Mouse (Mus musculus) cerebellum, postnatal 25 days (tissue): ENCODE measurements around the gene Usp31.

Experiments
- DNase-seq, 2 experiments: peaks; one replicate each; pipeline ENCODE4 v3.0.0; 2021; ENCODE audit warnings: mixed read lengths in 2 of 2

The Usp31 gene

DNA sequence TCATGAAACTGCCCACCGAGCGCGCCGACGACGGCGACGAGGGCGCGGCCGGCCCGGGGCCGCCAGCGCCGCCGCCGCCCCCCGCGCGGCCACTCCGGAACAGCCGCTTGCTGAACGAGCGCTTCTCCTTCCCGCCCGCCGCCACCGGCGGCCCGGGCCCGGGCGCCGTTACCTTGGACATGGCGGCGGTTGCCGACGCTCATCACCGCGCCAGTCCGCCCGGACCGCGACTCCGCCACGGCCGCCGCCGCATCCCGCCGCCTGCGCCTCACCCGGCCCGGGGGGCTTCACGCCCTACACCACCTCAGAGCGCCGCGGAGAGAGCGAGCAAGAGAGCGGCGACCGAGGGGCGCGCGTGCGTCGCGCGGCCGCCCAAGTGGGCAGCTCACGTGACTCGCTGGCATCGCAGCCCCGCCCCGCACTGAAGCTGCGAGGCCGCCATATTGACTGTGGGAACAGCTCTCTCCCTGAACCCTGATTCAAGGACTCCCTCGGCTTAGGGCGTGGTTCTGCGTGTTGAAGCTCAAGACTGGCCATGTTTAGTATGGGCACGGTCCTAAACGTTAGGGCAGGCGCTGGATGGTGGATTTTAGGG, at the start of gene Usp31:
Gene Usp31, minus strand, starts transcription at position 181 of the 595 bp plus-strand sequence.
- DNase-seq: peak; percentile 96 to 97

DNA sequence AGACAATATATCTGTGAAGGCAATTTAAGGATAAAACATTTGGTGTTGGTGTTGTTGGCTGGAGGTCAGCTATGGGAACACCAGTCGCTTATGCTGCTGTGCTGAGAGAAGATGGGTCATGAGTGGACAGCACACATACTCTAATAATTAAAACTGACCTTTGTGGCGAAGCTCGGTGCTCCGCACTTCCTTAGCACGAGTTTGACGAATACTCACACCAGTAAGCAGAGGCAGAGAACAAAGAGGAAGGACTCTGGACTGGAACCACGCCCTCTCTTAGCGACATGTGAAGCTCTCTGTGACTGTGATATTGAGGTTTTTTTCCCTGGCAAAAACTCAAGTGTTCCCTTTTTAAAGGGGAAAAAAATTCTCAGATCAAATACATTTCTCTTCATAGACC, 47.7 kb upstream of the Usp31 start:
- DNase-seq: no peak

DNA sequence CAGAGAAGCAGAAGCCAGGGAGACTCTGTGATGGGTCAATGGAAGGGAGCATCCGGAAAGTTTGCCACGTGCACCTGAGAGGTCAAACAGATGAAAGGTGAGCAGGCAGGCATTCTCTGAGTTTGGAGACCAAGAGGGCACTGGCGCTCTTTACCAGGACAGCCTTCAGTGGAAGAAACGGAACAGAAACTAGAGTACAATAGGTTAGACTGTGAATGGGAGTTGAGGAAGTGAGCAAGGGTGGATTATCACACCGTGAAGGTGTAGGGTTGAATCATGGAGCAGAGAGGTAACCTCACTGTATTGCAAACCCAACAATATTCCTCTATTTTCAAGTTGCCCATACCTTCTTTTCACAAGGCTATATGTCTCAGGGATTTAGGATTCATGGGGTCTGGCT, 43.2 kb upstream of the Usp31 start:
- no peak for DNase-seq

DNA sequence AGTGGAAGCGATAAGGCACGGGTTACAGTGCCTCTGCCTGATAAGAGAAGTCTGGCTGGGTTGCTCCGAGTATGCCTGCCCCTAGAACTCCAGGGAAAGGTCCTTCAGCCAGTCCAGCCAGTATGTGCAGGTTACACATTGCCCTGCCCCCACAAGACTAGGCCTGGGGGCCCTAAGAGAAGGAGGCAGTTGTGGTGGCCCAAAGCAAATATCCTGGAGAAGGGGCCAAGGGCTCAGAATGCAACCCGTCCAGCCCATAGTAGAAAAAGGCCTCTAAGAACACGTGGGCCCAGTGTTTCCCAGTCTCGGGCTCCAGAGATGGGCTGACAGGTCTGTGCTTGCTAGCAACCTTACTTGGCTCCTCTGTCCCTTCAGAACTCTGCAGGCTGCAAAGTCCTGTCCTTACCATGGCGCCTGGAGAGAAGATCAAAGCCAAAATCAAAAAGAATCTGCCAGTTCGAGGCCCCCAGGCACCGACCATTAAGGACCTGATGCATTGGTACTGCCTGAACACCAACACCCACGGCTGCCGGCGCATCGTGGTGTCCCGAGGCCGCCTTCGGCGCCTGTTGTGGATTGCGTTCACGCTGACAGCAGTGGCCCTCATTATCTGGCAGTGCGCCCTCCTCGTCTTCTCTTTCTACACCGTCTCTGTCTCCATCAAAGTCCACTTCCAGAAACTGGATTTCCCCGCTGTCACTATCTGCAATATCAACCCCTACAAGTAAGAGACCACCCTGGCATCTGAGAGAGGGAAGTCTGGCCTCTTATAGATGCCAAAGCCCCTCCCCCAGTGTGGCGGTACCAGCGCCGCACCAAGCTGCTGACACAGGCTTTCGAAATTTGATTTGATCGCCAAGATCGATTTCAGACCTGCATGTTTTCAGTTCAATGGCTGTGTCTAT, 30.7 kb upstream of the Usp31 start:
- peak; percentile 19 to 49 for DNase-seq

DNA sequence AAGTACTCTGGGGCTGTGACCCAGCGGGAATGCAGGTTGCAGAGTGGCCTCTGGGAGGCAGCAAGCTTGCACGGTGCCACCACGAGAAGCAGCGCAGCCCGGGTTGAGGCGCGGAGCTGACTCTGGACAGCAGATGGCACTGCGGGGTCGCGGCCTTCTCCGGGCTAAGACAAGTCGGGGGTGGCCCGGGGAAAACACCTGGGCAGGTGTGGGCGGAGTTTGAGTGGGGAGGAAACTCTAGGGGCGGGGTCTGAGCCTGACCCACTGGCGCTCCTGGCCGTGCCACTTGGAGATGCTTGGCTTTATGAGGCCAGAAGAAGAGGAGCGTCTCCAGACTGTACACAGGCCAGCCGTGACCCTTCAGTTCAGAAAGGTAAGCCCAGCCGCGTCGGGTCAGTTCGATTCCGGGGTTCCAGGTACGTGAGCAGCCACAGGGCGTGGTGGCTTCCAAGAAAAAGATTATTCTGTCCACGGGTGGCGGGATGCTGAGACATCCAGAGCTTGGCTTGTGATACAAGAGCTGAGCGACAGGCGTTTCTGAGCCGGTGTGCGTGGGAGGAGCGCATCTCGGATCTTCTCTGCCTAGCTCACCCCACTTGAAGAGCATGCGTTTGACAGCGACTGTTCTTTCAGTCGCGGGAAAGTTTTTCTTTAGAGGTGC, 27.2 kb upstream of the Usp31 start, which contains the start of gene Scnn1g:
Gene Scnn1g, plus strand, starts transcription at position 309 of the 661 bp plus-strand sequence.
- DNase-seq: peak; percentile 96

DNA sequence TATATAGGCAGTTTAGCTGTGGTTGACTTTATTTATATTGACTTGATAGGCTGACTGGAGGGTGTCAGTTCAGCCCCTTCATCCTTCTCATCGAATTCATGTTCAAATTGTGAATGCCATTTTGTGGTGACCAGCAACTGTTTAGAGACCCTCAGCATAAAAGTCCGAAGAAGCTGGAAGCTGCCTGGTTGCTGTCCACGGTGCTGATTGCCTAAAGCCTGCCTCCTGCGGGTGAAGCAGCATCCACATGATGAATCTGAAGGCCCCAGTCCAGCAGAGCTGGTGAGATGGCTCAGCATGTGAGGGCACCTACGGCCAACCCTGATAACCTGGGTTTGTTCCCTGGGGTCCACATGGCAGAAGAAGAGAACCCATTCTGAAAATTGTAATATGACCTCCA, 23.2 kb upstream of the Usp31 start:
- DNase-seq: no peak

DNA sequence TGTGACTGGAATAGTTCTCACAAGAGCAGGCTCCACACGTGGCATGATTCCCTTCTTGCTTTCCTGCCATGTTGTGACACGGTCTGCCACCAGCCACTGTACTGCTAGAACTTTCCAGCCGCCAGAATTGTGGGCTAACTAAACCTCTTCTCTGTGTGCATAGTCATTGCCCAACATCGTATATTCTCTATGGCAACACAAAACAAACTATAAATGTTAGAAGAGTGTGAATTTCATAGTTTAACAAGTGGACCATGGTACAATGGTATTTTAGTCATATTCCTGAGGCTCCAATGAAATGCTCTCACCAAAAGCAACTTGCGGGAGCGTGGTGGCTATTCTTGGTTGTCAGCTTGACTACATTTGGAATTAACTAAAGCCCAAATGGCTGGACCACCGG, 10.0 kb upstream of the Usp31 start:
- DNase-seq: no peak

DNA sequence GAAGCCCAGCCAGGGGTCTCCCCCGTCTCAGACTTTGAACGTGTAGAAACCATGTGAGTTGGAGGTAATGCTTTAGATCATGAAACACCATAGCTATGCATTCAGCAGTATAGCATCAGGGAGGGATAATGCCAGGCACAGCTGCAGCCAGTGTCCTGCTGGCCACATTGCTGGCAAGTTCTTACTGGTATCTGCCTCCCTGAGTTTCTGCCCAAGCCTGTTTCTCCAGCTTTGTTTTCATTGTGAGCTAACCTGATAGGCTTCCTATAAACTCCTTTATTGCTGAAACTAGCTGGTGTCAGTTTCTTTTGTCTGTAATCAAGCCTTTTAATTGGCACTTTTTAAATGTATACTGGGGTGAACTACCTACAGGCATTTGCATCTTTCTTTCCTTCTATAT, 4.1 kb upstream of the Usp31 start:
- no peak for DNase-seq

DNA sequence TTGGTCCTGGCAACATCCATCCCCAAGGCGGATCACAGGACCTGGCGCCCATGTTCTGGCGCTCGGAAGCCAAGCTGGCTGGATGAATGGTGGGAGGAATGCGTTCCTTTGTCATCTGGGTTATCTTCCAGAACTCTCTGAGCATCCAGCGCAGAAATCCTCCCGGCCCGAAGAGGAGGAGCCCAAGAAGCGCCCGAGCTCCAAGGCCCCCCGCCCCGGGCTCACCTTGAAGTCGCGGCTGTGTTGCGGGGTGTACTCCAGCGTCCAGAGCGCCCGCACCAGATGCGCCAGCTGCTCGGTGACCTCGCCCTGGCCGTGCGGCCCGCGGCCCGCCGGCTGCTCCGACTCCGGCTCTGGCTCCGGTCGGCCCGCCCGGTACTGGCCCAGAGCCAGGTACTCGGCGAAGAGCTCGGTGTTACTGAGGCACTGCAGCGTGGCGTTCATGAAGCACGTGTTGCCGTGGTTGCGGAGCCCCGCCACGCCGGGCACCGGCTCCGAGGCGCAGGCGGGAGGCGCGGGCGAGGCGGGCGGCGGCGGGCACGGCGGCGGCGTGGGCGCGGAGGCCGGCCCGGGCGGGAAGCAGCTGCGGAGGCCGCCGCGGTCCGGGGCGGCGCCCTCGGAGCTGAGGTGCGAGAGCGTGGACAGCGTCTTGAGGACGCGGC, 511 bp downstream of the Usp31 start:
- peak; percentile 70 to 79 for DNase-seq

DNA sequence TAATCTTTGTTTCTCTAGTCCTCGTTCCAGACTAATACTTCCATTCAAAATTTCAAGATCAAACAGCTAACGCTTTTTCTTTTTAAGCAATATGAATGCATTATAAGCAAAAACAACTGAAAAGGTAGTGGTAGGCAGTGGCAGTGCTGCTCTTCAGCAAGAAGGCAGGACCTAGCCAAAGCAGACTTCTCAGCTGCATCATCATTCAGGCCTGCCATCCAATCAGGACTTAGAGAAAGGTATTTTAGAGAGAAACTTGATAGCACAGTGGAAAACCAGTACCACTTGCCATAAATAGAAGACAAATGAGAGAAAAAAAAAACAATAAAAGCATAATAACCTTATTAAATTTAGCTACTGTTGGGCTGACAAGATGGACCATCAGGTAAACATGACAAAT, 2.0 kb downstream of the Usp31 start:
- no peak for DNase-seq

DNA sequence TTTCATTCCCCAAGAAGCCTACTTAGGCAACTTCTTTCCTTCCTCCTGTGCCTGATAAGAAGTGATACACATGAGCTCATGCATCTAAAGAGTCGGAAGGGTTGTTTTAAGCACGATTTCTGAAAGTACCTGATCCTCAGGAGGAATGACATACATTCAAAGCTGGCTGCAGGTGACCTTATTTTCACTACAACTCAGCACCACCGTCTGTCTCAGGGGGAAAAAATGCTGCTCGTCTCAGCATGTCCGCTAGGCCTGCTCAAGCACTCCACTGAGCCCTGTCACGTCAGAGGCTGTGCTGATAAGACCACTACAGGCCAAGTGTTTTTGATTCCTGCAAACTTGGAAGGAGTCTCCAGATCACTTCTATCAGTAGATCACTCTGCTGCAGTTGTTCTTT, 5.1 kb downstream of the Usp31 start:
- peak; percentile 16 to 22 for DNase-seq

DNA sequence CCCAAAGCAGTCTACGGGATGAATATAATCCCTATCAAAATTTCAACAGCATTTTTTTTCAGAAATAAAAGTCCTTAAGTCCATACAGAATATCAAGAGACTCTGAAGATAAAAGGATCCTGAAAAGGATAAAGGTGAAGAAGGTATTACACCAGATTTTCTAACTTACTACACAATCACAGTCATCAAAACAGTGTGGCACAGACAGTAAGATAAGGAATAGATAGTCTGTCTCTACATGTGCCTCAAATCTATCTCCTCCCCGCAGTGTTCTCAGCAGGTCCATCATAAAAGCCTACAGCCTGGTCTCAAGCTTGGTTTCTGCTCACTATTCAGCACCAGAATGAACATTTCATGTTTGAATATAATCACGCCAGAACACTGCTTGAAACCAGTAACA, 6.6 kb downstream of the Usp31 start:
- DNase-seq: no peak

DNA sequence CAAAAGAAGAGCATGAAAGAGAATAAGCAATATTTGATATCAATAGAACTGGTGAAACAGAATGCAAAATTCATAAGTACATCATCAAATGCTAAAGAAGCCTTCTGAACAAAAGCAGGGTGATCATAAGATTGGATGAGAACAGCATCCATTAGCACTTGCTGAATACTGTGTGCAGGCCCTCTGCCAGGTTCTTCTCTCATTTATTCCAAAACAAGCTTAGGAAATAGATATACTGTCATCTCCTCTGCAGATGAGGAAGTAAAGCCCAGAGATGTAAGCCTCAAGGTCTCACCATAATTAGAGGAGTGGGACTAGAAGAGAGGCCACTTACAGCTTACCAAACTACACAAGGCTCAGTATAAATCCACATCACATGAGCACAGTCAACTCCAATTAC, 7.8 kb downstream of the Usp31 start:
- DNase-seq: no peak

DNA sequence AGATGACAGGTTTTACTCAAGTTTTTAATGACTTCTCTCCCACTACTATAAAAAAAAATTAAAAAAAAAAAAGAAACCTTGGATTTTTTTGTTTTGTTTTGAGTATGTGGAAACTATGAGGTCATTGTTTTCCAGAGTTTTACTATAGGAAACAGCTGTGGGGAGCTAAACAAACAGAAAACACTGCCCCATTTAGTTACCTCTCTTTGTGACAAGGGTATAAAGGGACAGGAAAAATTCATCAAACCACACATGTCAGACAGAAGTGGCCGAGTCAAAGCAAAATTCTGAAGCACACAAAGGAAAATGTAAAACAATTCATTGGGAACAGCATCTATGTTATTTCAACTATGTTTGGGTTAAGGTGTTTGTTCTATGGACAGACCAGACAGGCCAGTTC, 9.5 kb downstream of the Usp31 start:
- no peak for DNase-seq

DNA sequence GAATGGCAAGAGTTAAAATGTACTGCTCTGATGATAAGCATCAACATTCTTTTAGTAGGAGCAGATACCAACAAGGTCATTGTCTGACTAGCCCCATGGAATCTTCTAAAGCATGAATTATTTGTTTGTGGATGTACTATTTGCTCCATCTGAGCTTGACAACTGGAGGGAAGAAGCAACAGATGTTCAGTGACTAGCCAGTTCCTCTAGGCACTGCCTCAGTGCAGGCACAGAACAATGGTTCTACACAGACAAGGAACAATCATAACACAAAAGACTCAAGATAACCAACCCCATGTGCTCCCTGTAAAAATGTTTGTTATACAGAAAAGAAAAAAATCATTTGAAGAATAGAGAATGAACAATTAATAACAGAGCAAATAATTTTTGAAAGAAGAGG, 9.9 kb downstream of the Usp31 start:
- no peak for DNase-seq

DNA sequence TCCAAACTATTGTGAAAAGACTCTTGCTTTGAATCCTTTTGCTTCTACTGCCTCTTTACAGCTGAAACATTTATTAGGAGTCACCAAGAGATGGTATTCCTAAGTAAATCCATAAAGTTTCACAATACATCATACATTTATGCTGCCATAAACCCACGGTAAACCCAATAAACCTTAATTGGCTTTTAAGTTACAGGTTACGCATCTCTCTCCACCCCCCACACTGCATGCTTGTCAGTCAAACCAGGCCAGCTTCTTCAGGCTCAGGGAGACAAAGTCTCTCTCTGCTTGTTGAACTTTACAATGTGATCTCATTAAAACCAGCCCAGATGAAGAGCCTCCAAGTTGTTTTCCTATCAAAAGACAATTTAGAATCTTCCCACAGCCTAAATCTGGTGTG, 15.2 kb downstream of the Usp31 start:
- DNase-seq: no peak

DNA sequence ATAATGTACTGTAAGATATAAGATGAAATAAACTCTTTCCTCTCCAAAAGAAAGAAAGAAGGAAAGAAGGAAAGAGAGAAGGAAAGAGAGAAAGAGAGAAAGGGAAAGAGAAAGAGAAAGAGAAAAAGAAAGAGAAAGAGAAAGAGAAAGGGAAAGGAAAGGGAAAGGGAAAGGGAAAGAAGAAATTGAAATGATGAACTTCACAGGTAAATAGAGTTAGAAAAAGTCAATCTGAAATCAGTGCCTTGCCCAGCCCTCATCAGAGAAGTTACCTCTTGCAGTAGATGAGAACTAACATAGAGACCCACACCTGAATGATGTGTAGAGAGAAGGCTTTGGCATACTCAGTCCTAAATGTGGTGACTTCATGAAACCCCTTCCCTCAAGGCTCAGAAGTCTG, 17.7 kb downstream of the Usp31 start:
- no peak for DNase-seq

DNA sequence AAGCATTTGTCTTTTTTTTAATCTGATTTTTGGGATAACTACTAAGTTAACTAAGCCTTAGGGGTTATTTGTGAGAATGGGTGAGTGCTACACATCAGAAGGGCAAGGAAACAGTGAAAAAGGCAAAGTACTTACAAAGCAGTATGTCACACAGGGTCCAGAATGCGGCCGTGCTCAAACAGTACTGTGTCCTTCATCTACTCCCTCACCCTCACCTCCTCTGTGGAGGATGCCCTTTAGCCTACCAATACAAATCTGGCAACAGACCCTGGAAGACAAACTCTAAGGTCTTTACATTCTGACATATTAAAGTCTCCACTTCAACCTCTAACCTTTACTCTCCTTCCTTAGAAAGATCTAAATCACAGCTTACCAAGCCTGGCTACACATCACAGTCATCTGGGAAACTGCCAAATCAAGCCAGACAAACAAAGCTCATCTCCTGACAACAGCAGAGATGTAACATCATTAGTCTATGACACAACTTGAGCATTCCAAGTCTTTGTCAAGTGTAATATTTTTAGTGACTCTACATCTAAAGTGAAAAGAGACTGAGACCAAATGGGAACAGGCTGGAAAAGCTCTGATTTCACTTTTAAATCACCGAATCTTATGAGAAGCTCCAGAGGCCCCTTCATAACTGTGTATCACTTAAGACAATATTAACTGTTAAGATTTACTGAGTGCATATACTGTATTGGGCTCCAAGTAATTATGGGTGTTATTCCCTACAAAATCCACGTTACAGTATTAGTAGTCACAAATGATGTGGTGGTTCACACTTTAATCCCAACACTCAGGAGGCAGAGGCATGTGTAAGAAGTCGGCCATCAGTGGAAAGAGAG, 21.7 kb downstream of the Usp31 start:
- DNase-seq: no peak

DNA sequence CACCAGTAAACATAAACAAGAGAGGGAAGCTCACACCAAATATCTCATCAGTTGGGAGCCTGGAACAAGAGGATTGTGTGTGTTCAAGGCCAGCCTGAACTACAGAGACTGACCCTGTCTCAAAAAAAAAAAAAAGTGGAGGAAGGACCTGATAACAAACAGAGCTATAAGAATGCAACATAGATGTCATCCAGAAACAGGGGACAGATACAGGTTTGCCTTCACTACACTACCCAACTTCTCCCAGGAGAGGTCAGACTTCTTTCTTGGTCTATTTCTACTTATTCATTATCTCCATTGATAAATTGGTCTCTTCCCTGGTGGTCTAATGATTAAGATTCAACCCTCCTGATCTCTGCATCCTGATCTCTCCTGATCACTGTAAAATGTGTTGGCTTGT, 25.9 kb downstream of the Usp31 start:
- DNase-seq: no peak

DNA sequence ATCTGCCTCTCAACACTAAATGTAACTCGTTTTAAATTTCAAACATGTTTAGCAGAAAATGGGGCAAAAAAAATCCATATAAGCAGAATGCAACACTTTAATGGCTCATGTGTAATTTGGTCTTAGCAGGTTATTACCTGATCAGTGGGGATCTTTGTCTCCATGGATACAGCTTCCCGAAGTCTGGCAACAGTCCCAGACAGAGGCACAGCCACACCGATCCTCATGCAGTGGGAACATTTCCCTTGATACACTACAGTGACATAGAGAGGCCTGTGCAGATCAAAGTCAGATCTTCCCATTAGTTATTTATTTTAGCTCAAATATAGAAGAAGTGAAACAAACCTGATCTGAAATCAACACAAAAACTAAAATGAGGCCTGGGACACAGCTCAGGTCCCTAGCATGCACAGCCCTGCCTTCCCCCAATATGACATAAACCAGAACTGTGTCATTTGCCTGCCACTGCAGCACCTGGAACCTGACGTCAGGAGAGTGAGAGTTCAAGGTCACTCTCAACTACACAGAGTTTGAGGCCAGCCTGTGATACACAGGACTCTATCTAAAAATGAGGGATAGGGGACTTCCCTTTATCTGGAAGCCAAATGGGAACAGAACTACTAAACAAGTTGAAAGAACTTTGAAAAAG, 29.8 kb downstream of the Usp31 start:
- DNase-seq: peak; percentile 24 to 61

DNA sequence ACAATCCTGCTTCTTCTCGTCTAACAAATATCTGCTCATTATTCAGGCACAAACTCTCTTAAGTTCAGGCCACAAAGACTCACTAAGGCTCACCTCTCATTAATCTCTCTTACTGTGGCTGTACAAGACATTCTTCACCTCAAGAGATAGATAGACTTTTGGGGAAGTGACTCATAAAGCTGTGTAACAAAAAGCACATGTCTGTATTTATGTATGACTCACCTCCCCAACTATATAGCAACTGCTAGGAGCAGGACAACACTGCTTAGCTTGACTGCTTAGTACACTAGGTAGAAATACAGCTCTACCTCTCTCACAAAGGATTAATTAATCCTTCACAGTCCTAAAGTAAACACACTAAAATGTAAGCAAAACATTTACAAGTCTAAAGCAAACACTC, 46.3 kb downstream of the Usp31 start:
- DNase-seq: no peak

DNA sequence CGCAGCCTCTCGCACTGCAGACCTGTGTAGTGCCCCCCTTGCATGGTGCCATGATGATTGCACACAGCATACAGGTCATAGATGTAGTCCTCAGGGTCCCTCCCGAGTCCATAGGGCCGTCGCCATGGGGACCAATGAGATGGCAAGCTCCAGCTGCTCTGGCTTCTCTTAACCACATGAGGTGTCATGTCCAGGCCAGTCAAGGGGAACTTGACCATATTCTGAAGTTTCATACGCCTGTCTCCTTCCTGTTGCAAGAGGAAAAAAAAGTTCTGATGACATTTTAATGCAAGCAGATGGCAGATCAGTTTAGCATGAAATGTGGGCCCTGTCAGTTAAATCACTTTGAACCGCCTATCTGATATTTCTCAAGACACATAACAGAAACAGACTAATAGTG, 48.2 kb downstream of the Usp31 start:
- DNase-seq: no peak
